Mouse (Mus musculus): ENCODE data around the gene Lrig1. TPM values are rescaled to one million over a fixed set of nuclear protein-coding genes. Genes with fewer than 3 reads are reported as not detected.
A peak's percentile ranks its signal among the peaks of the same experiment; 100 is the strongest.

Lrig1 gene
- polyA plus RNA-seq, 1 experiment from 2014 or later, result 4.3 TPM

GRCm38 (mm10) chr6:94649637-94650036 is 50.3 kb downstream of the Lrig1 start:
- Histone ChIP-seq H3K9me3 (ENCODE audit: control insufficient read depth, low read length) (no peaks in the 10 kb centered on the region), H3K27me3 (replicated peaks; ENCODE audit: control insufficient read depth, insufficient read depth, low read length) (peaks cover 7% of the 10 kb centered on the region), H3K4me1 (replicated peaks; ENCODE audit: control insufficient read depth, insufficient read depth, low read length) (0 out of 2 replicates have a peak, but pooled peaks cover 8% of the 10 kb centered on the region), H3K9ac (ENCODE audit: low read depth, low read length) (no peak overlapping the region), H3K27ac (ENCODE audit: low read depth, low read length) (no peak overlapping the region), H3K4me2 (no peak overlapping the region), H3K4me3 (ENCODE audit: low read depth, low read length) (no peak overlapping the region), H3K36me3 (ENCODE audit: control insufficient read depth, insufficient read depth, low read length) (no peaks in the 10 kb centered on the region)
- ATAC-seq (replicated peaks; ENCODE audit: low FRiP score), result no peak
- 81% methylated on average over 1 of the region's 1 CpGs for WGBS
- no peak for DNase-seq (ENCODE audit: low spot score)

- no peak for ATAC-seq (replicated peaks; ENCODE audit: low FRiP score)
- Histone ChIP-seq H3K9ac (ENCODE audit: low read depth, low read length) (no peak overlapping the region), H3K27me3 (replicated peaks; ENCODE audit: control insufficient read depth, insufficient read depth, low read length) (peaks cover 7% of the 10 kb centered on the region), H3K36me3 (ENCODE audit: control insufficient read depth, insufficient read depth, low read length) (no peaks in the 10 kb centered on the region), H3K4me1 (replicated peaks; ENCODE audit: control insufficient read depth, insufficient read depth, low read length) (0 out of 2 replicates have a peak, but pooled peaks cover 8% of the 10 kb centered on the region), H3K4me3 (ENCODE audit: low read depth, low read length) (no peak overlapping the region), H3K27ac (ENCODE audit: low read depth, low read length) (no peak overlapping the region), H3K4me2 (no peak overlapping the region), H3K9me3 (ENCODE audit: control insufficient read depth, low read length) (no peaks in the 10 kb centered on the region)
- 54% methylated on average over 4 of the region's 4 CpGs for WGBS
- no peak for DNase-seq (ENCODE audit: low spot score)
These were observed 51.5 kb downstream of the Lrig1 start for GRCm38 (mm10) chr6:94648496-94648895.

GRCm38 (mm10) chr6:94647574-94648430 is 52.2 kb downstream of the Lrig1 start:
- Histone ChIP-seq H3K4me3 (ENCODE audit: low read depth, low read length) (no peak overlapping the region), H3K4me2 (no peak overlapping the region), H3K36me3 (ENCODE audit: control insufficient read depth, insufficient read depth, low read length) (no peaks in the 10 kb centered on the region), H3K4me1 (replicated peaks; ENCODE audit: control insufficient read depth, insufficient read depth, low read length) (0 out of 2 replicates have a peak, but pooled peaks cover 8% of the 10 kb centered on the region), H3K27ac (ENCODE audit: low read depth, low read length) (no peak overlapping the region), H3K9ac (ENCODE audit: low read depth, low read length) (no peak overlapping the region), H3K9me3 (ENCODE audit: control insufficient read depth, low read length) (no peaks in the 10 kb centered on the region), H3K27me3 (replicated peaks; ENCODE audit: control insufficient read depth, insufficient read depth, low read length) (peaks cover 7% of the 10 kb centered on the region)
- WGBS, result 21% methylated on average over 10 of the region's 10 CpGs
- ATAC-seq (replicated peaks; ENCODE audit: low FRiP score) (0 out of 2 replicates have a peak, but pooled peaks have one; percentile 29), DNase-seq (ENCODE audit: low spot score) (no peak)

GRCm38 (mm10) chr6:94646902-94647301 is 53.1 kb downstream of the Lrig1 start:
- H3K36me3 ChIP-seq (ENCODE audit: control insufficient read depth, insufficient read depth, low read length), result no peaks in the 10 kb centered on the region
- ATAC-seq (replicated peaks; ENCODE audit: low FRiP score) (no peak), DNase-seq (ENCODE audit: low spot score) (no peak)
- no peak overlapping the region for H3K4me3 ChIP-seq (ENCODE audit: low read depth, low read length)
- no peaks in the 10 kb centered on the region for H3K9me3 ChIP-seq (ENCODE audit: control insufficient read depth, low read length)
- H3K4me2 ChIP-seq, result no peak overlapping the region
- no peak overlapping the region for H3K9ac ChIP-seq (ENCODE audit: low read depth, low read length)
- peaks cover 2% of the 10 kb centered on the region; the same call in 1 of the 2 replicates for H3K27me3 ChIP-seq (replicated peaks; ENCODE audit: control insufficient read depth, insufficient read depth, low read length)
- whole genome bisulfite sequencing, result 56% methylated on average over 6 of the region's 6 CpGs
- H3K4me1 ChIP-seq (replicated peaks; ENCODE audit: control insufficient read depth, insufficient read depth, low read length), result 0 out of 2 replicates have a peak, but pooled peaks cover 8% of the 10 kb centered on the region
- H3K27ac ChIP-seq (ENCODE audit: low read depth, low read length), result no peak overlapping the region

GRCm38 (mm10) chr6:94646274-94646863 is 53.6 kb downstream of the Lrig1 start:
- H3K27me3 ChIP-seq (replicated peaks; ENCODE audit: control insufficient read depth, insufficient read depth, low read length), result peaks cover 2% of the 10 kb centered on the region; the same call in 1 of the 2 replicates
- DNase-seq (ENCODE audit: low spot score), result no peak
- no peak overlapping the region for H3K9ac ChIP-seq (ENCODE audit: low read depth, low read length)
- ATAC-seq (replicated peaks; ENCODE audit: low FRiP score), result no peak
- no peak overlapping the region for H3K4me2 ChIP-seq
- H3K4me3 ChIP-seq (ENCODE audit: low read depth, low read length), result no peak overlapping the region
- no peak overlapping the region for H3K27ac ChIP-seq (ENCODE audit: low read depth, low read length)
- 58% methylated on average over 6 of the region's 6 CpGs for WGBS
- 0 out of 2 replicates have a peak, but pooled peaks cover 8% of the 10 kb centered on the region for H3K4me1 ChIP-seq (replicated peaks; ENCODE audit: control insufficient read depth, insufficient read depth, low read length)
- H3K36me3 ChIP-seq (ENCODE audit: control insufficient read depth, insufficient read depth, low read length), result no peaks in the 10 kb centered on the region
- no peaks in the 10 kb centered on the region for H3K9me3 ChIP-seq (ENCODE audit: control insufficient read depth, low read length)

- ATAC-seq (replicated peaks; ENCODE audit: low FRiP score) (no peak), DNase-seq (ENCODE audit: low spot score) (no peak)
- no peak overlapping the region for H3K27ac ChIP-seq (ENCODE audit: low read depth, low read length)
- no peaks in the 10 kb centered on the region for H3K36me3 ChIP-seq (ENCODE audit: control insufficient read depth, insufficient read depth, low read length)
- WGBS, result 50% methylated on average over 4 of the region's 4 CpGs
- peaks cover 2% of the 10 kb centered on the region; the same call in 1 of the 2 replicates for H3K27me3 ChIP-seq (replicated peaks; ENCODE audit: control insufficient read depth, insufficient read depth, low read length)
- H3K4me2 ChIP-seq, result no peak overlapping the region
- H3K9ac ChIP-seq (ENCODE audit: low read depth, low read length), result no peak overlapping the region
- H3K9me3 ChIP-seq (ENCODE audit: control insufficient read depth, low read length), result no peaks in the 10 kb centered on the region
- 0 out of 2 replicates have a peak, but pooled peaks cover 8% of the 10 kb centered on the region for H3K4me1 ChIP-seq (replicated peaks; ENCODE audit: control insufficient read depth, insufficient read depth, low read length)
- no peak overlapping the region for H3K4me3 ChIP-seq (ENCODE audit: low read depth, low read length)
These were observed 54.2 kb downstream of the Lrig1 start for GRCm38 (mm10) chr6:94645723-94646122.

GRCm38 (mm10) chr6:94644641-94645040 is 55.3 kb downstream of the Lrig1 start:
- ATAC-seq (replicated peaks; ENCODE audit: low FRiP score) (no peak), DNase-seq (ENCODE audit: low spot score) (no peak)
- Histone ChIP-seq H3K4me3 (ENCODE audit: low read depth, low read length) (no peak overlapping the region), H3K36me3 (ENCODE audit: control insufficient read depth, insufficient read depth, low read length) (no peaks in the 10 kb centered on the region), H3K9me3 (ENCODE audit: control insufficient read depth, low read length) (no peaks in the 10 kb centered on the region), H3K27me3 (replicated peaks; ENCODE audit: control insufficient read depth, insufficient read depth, low read length) (no peaks in the 10 kb centered on the region; the same call in 1 of the 2 replicates), H3K4me1 (replicated peaks; ENCODE audit: control insufficient read depth, insufficient read depth, low read length) (0 out of 2 replicates have a peak, but pooled peaks cover 8% of the 10 kb centered on the region), H3K27ac (ENCODE audit: low read depth, low read length) (no peak overlapping the region), H3K4me2 (no peak overlapping the region), H3K9ac (ENCODE audit: low read depth, low read length) (no peak overlapping the region)
- 66% methylated on average over 3 of the region's 3 CpGs for WGBS

GRCm38 (mm10) chr6:94643989-94644388 is 56.0 kb downstream of the Lrig1 start:
- H3K4me3 ChIP-seq (ENCODE audit: low read depth, low read length), result no peak overlapping the region
- ATAC-seq (replicated peaks; ENCODE audit: low FRiP score), result no peak
- no peaks in the 10 kb centered on the region for H3K36me3 ChIP-seq (ENCODE audit: control insufficient read depth, insufficient read depth, low read length)
- 72% methylated on average over 2 of the region's 2 CpGs for WGBS
- H3K9me3 ChIP-seq (ENCODE audit: control insufficient read depth, low read length), result no peaks in the 10 kb centered on the region
- H3K4me2 ChIP-seq, result no peak overlapping the region
- H3K9ac ChIP-seq (ENCODE audit: low read depth, low read length), result no peak overlapping the region
- no peaks in the 10 kb centered on the region; the same call in 1 of the 2 replicates for H3K27me3 ChIP-seq (replicated peaks; ENCODE audit: control insufficient read depth, insufficient read depth, low read length)
- H3K27ac ChIP-seq (ENCODE audit: low read depth, low read length), result no peak overlapping the region
- no peak for DNase-seq (ENCODE audit: low spot score)
- 0 out of 2 replicates have a peak, but pooled peaks cover 8% of the 10 kb centered on the region for H3K4me1 ChIP-seq (replicated peaks; ENCODE audit: control insufficient read depth, insufficient read depth, low read length)
